Mouse (Mus musculus) neural tube, embryonic 14.5 days (tissue): Measurements from ENCODE around the gene Agpat3. TPM values are rescaled to one million over a fixed set of nuclear protein-coding genes. Genes with fewer than 3 reads are reported as not detected.

Experiments used
- ATAC-seq: fragments of 200-750 bp; cut with Nextera tagmentation; 2 replicates; pipeline ENCODE4 v1.8.0; 2017; ENCODE audit warnings: low read depth, mild to moderate bottlenecking, moderate TSS enrichment, moderate library complexity
- H3K27ac ChIP-seq: fragments of 300-500 bp; sonication (generic); 2 replicates; pipeline ENCODE4 v1.5.1; 2014; ENCODE audit warnings: low read depth, mild to moderate bottlenecking, control low read depth, low read length, moderate library complexity, mixed read lengths
- H3K27me3 ChIP-seq: fragments of 300-500 bp; sonication (generic); 2 replicates; pipeline ENCODE4 v1.6.1; 2014; ENCODE audit warnings: low read length; ENCODE audit not compliant: control insufficient read depth, insufficient read depth
- H3K36me3 ChIP-seq: fragments of 300-500 bp; sonication (generic); 2 replicates; pipeline ENCODE4 v1.6.1; 2014; ENCODE audit warnings: low read length, mixed read lengths; ENCODE audit not compliant: control insufficient read depth, insufficient read depth
- H3K4me1 ChIP-seq: fragments of 300-500 bp; sonication (generic); 2 replicates; pipeline ENCODE4 v1.6.1; 2014; ENCODE audit warnings: low read length; ENCODE audit not compliant: control insufficient read depth, insufficient read depth
- H3K4me2 ChIP-seq: fragments of 300-500 bp; sonication (generic); 2 replicates; pipeline ENCODE4 v1.6.1; 2014; ENCODE audit warnings: mild to moderate bottlenecking, low read depth, low read length, control low read depth
- H3K4me3 ChIP-seq: fragments of 300-500 bp; sonication (generic); 2 replicates; pipeline ENCODE4 v1.5.1; 2014; ENCODE audit warnings: low read depth, low read length, control low read depth, mixed read lengths
- H3K9ac ChIP-seq: fragments of 300-500 bp; sonication (generic); replicated peaks from 2 replicates; pipeline ENCODE4 v1.6.1; 2014; ENCODE audit warnings: low read depth, mild to moderate bottlenecking, control low read depth, low read length, mixed read lengths
- H3K9me3 ChIP-seq: fragments of 300-500 bp; sonication (generic); 2 replicates; pipeline ENCODE4 v1.6.1; 2016; ENCODE audit warnings: low read length; ENCODE audit not compliant: control insufficient read depth
- WGBS: fragments of 180-500 bp; shearing (Covaris S2); extraction: QIAGEN DNeasy Blood & Tissue Kit; methylation state at CpG from one replicate; pipeline ENCODE4 v1.1.7; 2014; 5-methylcytosine and 5-hydroxymethylcytosine counted together
- polyA plus RNA-seq: library from polyadenylated mRNA; unstranded; fragments of >200 nt; fragmentation: Nextera tagmentation; extraction: Ambion mirVana; gene quantifications from 2 replicates; pipeline ENCODE4 v1.2.1, GENCODE M21; 2014

The Agpat3 gene
- 64.4 and 89.5 TPM in 2 replicates for polyA plus RNA-seq

DNA sequence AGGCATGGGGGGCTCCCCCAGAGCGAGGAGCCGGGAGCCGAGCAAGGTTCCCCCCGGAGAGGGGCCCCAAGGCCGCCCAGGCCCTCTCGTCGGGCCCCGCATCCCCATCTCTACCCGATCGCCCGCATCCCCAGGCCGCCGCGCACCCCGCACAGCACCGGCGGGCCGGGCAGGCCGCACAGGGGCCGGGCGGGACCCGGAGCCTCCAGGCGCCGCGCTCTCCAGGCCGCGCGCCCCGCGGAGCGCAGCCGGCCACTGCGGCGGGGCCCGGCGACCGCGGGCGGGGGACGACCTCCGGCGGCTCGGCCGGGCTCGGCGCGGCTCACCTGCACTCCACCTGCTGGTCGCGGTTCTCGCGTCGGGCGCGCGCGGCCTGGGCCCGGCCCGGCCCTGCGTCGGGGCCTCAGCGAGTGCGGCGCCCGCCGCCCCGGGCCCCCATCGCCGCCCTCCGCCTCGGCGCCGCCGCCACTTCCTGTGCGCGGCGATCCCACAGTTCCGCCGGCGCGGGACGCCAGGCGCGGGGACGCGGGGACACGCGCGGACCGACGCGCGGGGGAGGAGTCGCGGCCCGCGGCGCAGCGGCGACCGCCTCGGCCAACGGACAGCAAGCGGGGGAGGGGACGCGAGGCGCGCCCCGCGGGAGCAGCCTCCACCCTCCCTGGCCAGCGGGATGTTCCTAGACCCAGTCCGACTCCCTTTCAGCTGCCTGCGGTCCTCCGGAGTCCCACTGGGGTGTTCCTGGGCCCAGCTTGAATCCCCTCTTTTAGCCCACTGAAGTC, at the start of gene Agpat3:
Gene Agpat3 (minus strand): TSS at position 603 of the 779 bp plus-strand sequence.
- peak within 1 kb of the TSS; percentile 95 for H3K9ac ChIP-seq
- ATAC-seq, result peak; percentile 85
- peak within 1 kb of the TSS; percentile 86 for H3K4me2 ChIP-seq
- WGBS, result under 1% methylated on average over 82 of the region's 113 CpGs
- no peaks in the 10 kb centered on the region for H3K36me3 ChIP-seq
- H3K27ac ChIP-seq, result peak within 1 kb of the TSS; percentile 79
- no peaks in the 10 kb centered on the region for H3K9me3 ChIP-seq
- H3K4me1 ChIP-seq, result peaks cover 19% of the 10 kb centered on the region; the same call in 1 of the 2 replicates
- H3K27me3 ChIP-seq, result no peaks in the 10 kb centered on the region
- peak within 1 kb of the TSS; percentile 93 for H3K4me3 ChIP-seq

DNA sequence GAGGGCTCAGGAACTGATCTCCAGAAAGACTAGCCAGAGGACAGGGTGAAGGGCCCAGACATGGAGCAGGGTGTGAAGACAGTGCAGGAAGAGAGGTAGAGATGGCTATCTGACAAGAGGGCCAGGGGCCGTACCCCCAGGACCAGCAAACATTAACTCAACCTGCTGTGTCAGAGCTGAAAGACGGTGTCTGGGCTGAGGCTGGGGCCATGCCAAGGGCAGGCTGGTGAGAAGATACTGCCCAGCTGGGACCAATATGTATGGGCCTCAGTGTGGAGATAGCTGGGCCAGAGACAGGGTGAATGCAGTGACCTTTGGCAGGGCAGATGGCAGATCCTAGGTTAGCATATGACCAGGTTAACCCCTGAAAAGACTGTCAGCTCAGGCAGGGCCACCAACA, 48.8 kb upstream of the Agpat3 start:
- WGBS, result 94% methylated on average over 2 of the region's 2 CpGs
- H3K9ac ChIP-seq, result no peak overlapping the region
- H3K27ac ChIP-seq, result no peak overlapping the region
- no peaks in the 10 kb centered on the region for H3K27me3 ChIP-seq
- H3K4me2 ChIP-seq, result no peak overlapping the region
- no peaks in the 10 kb centered on the region for H3K4me1 ChIP-seq
- H3K4me3 ChIP-seq, result no peak overlapping the region
- H3K36me3 ChIP-seq, result peaks cover 57% of the 10 kb centered on the region
- no peak for ATAC-seq
- H3K9me3 ChIP-seq, result no peaks in the 10 kb centered on the region

DNA sequence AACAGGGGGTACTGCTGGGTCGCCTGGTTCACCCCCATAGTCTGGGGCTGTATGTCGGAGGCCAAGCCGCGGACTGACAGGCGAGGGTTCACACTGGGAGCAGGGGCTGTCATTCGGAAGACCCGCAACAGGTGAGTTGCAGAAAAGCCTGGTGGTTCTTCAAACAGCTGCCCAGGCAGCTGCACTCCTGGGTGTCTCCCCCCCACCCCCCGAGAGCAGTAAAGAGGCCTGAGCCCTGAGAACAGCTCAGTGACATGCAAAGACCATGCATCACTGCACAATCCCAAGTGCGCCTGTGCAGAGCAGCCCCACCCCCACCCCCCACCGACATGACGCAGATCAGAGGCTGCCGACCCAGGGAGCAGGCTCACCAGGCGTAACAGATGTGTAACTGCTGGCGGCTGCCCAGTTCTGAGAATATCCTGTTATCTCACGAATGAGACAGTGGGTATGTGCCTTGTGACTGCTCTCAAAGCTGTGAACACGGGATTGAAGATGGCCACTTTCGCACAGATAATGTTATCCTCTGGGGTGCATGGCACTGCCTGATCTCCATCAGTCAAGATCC, 46.9 kb upstream of the Agpat3 start:
- Histone ChIP-seq H3K9me3 (no peaks in the 10 kb centered on the region), H3K36me3 (peaks cover 45% of the 10 kb centered on the region), H3K27ac (no peak overlapping the region), H3K4me3 (no peak overlapping the region), H3K4me1 (no peaks in the 10 kb centered on the region), H3K9ac (no peak overlapping the region), H3K27me3 (no peaks in the 10 kb centered on the region), H3K4me2 (no peak overlapping the region)
- 43% methylated on average over 17 of the region's 17 CpGs for WGBS
- ATAC-seq, result no peak

DNA sequence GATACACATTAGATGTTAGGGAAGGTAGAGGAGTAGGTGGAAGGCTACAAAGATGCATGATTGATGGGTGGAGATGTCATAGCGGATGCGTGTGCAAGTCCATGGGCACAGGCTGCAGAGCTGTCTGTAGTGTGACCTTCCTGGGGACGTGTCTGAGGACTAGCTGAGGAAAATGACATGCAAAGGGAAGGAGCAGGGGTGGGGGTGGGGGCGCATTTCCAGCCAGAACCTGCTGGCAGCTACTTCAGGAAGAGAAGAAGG, 44.3 kb upstream of the Agpat3 start:
- Histone ChIP-seq H3K4me3 (no peak overlapping the region), H3K9ac (no peak overlapping the region), H3K27ac (no peak overlapping the region)

DNA sequence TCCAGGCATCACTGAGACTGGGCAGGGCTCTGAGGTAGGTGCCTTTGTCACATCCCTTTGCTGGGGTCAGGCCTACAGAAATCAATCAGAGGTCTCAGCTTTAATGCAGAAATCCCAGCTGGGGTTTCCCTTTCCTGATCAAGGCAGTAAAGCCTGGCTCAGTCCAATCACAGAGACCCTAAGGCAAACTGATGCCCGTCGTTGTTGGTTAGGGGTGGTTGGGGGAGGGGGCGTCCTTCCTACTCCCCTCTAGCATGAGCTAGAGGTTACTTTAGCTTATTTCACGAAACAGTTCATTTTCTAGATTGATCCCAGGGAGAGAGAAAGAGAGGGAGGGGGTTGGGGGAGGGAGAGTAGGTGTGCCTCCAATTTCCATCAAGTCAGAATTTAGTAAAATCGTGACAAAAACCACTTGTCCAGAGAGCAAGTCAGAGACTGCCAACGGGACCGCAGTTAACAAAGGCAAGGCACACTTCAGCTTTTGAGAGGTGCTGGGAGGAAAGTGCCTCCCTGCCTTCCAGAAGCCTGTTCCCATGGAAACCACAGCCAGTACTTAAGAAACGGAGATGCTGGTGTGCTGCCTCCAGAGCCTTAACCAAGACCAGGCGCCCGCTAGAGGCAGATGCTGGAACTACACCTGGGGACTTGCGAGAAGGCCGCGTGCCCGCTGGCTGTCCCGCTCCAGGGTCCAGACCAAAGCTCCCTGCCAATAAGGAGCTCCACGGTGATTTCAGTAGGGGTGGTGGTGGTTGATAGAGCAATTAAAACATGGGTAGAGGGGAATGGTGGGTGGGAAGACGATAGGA, 43.7 kb upstream of the Agpat3 start:
- H3K4me1 ChIP-seq, result no peaks in the 10 kb centered on the region
- no peak overlapping the region for H3K4me3 ChIP-seq

More for the DNA sequence above, 44.3 kb upstream of the Agpat3 start:
- Histone ChIP-seq H3K9me3 (no peaks in the 10 kb centered on the region), H3K4me1 (no peaks in the 10 kb centered on the region), H3K27me3 (peaks cover 1% of the 10 kb centered on the region; the same call in 1 of the 2 replicates), H3K36me3 (peaks cover 19% of the 10 kb centered on the region), H3K4me2 (0 out of 2 replicates have a peak overlapping the region, but pooled peaks have one; percentile 15)
- ATAC-seq, result peak; percentile 36; the same call in 1 of the 2 replicates
- 55% methylated on average over 4 of the region's 4 CpGs for WGBS

DNA sequence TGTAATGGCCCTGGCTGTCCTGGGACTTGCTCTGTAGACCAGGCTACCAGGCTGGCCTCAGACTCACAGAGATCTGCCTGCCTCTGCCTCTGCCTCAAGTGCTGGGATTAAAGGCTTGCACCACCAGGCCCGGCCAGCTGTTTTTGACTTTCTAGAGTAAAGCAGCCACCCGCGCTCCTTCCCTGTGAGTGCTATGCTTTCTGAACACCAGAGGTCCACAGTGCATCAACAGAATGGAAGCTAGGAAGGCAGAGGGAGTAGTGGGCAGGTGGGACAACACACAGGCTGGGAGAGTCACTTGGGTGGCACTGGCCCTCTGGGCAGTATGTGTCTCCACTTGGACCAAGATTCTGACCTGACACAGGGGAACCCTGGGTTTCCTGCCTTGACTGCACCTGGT, 43.1 kb upstream of the Agpat3 start:
- H3K4me1 ChIP-seq, result no peaks in the 10 kb centered on the region
- peaks cover 4% of the 10 kb centered on the region; the same call in 1 of the 2 replicates for H3K27me3 ChIP-seq
- H3K27ac ChIP-seq, result peak overlapping the region; percentile 52; the same call in 1 of the 2 replicates
- WGBS, result 83% methylated on average over 3 of the region's 3 CpGs
- peaks cover 7% of the 10 kb centered on the region; the same call in 1 of the 2 replicates for H3K36me3 ChIP-seq
- no peaks in the 10 kb centered on the region for H3K9me3 ChIP-seq
- H3K4me2 ChIP-seq, result no peak overlapping the region
- 0 out of 2 replicates have a peak overlapping the region, but pooled peaks have one; percentile 0 for H3K9ac ChIP-seq
- H3K4me3 ChIP-seq, result no peak overlapping the region
- ATAC-seq, result peak; percentile 16; the same call in 1 of the 2 replicates

More for the DNA sequence above, 43.7 kb upstream of the Agpat3 start:
- 0 out of 2 replicates have a peak overlapping the region, but pooled peaks have one; percentile 15 for H3K4me2 ChIP-seq
- ATAC-seq, result peak; percentile 91
- peak overlapping the region; percentile 52; the same call in 1 of the 2 replicates for H3K27ac ChIP-seq
- H3K9me3 ChIP-seq, result no peaks in the 10 kb centered on the region
- H3K27me3 ChIP-seq, result peaks cover 4% of the 10 kb centered on the region; the same call in 1 of the 2 replicates
- peaks cover 14% of the 10 kb centered on the region for H3K36me3 ChIP-seq
- 0 out of 2 replicates have a peak overlapping the region, but pooled peaks have one; percentile 0 for H3K9ac ChIP-seq
- 4% methylated on average over 17 of the region's 17 CpGs for WGBS

DNA sequence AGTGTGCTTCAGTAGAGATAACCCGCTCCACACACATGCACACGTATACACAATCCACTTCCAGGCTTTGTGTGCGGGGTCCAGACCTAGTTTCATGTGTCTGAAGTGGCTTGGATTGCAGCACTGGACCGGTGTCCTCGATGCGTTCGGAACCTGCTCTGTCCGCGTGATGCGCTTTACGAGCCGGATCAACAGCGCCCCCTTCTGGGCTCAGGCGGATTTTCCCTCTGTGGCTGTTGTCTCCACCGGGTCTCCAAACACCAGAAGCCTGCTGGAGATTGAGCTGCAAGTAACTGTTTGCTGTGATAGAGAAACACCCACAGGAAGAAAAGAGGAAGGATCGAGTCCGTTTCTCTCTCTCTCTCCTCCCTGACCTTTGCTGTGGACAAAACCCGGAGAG, 39.8 kb upstream of the Agpat3 start:
- H3K4me3 ChIP-seq, result no peak overlapping the region
- H3K4me2 ChIP-seq, result no peak overlapping the region
- H3K27ac ChIP-seq, result no peak overlapping the region
- H3K9me3 ChIP-seq, result no peaks in the 10 kb centered on the region
- H3K36me3 ChIP-seq, result no peaks in the 10 kb centered on the region
- no peak overlapping the region for H3K9ac ChIP-seq
- ATAC-seq, result no peak
- H3K4me1 ChIP-seq, result no peaks in the 10 kb centered on the region
- peaks cover 4% of the 10 kb centered on the region; the same call in 1 of the 2 replicates for H3K27me3 ChIP-seq
- 3% methylated on average over 18 of the region's 18 CpGs for WGBS

DNA sequence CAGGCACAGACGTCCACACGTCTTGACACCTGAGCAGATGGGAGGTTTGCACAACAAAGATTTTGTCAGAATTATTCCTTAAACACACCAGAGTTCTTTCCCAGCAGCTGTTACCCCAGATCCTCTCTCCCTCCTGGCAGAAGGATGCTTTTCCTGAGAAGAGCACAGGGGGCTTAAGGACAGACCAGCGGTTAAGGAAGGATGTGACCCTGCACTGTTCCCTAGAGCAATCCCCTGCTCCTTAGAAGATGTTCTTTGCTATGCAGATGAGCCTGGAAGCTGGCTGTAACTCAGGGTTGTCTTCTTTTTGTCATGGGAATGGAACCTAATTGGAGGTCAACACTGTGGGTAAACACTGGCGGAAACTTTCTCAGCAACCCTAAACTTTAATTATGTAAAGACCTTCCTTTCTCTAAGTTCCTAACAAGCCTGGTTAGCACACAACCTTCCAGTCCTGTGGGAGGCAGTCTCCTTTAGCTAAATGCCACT, 38.7 kb upstream of the Agpat3 start:
- WGBS, result 15% methylated on average over 4 of the region's 4 CpGs
- Histone ChIP-seq H3K27me3 (peaks cover 4% of the 10 kb centered on the region; the same call in 1 of the 2 replicates), H3K27ac (no peak overlapping the region), H3K4me1 (no peaks in the 10 kb centered on the region), H3K9me3 (no peaks in the 10 kb centered on the region), H3K4me3 (no peak overlapping the region), H3K4me2 (no peak overlapping the region), H3K36me3 (no peaks in the 10 kb centered on the region), H3K9ac (no peak overlapping the region)
- no peak for ATAC-seq
